Mouse (Mus musculus): ENCODE results near the gene Ugt1a7c.

- TF ChIP-seq CTCF (conservative IDR thresholded peaks at IDR 0.05; ENCODE audit: insufficient read depth, insufficient read length, low read depth, low read length) (no peak), POLR2A (IDR thresholded peaks at IDR 0.05; ENCODE audit: low read depth, low read length) (no peak)
These were observed 130.9 kb downstream of the Ugt1a7c start for GRCm38 (mm10) chr1:88225741-88226140.
